Mouse (Mus musculus): ENCODE measurements around the gene Mafb.

Mafb gene

GRCm38 (mm10) chr2:160325105-160325644 lies 41.7 kb downstream of the Mafb start:
- no peak for DNase-seq

- no peak for DNase-seq
Observed at GRCm38 (mm10) chr2:160321829-160322228, 45.0 kb downstream of the Mafb start.

GRCm38 (mm10) chr2:160318255-160318654 lies 48.6 kb downstream of the Mafb start:
- DNase-seq, result no peak

All from cerebellum, adult 18-20 months (tissue).